8 mouse cellular contexts compared by ENCODE assay signal in genomic region chrX:48453736-48454494, GRCm38 (mm10). TPM values are rescaled to one million over a fixed set of nuclear protein-coding genes. Genes with fewer than 3 reads are reported as not detected.
A peak's percentile ranks its signal among the peaks of the same experiment; 100 is the strongest.
DNase-seq lines count a peak whose midpoint lies in the region; ATAC-seq and TF ChIP-seq lines count a peak whose summit lies in the region.

No protein-coding gene starts in this region.

- ATAC-seq in intestine, embryonic 16.5 days: peak; percentile 92
- peak; percentile 87 for ATAC-seq in liver, embryonic 15.5 days (ENCODE audit: insufficient read depth)
- ATAC-seq in neural tube, embryonic 12.5 days (ENCODE audit: low FRiP score, low read depth): peak; percentile 59

- peak; percentile 25; the same call in 1 of the 2 replicates for TF ChIP-seq POLR2A in thymus, adult 2 months (IDR thresholded peaks at IDR 0.05; ENCODE audit: control insufficient read depth, extremely low read depth, insufficient read depth, low read length, poor library complexity)

- H3K4me1 ChIP-seq in intestine, embryonic 16.5 days (ENCODE audit: control insufficient read depth, insufficient read depth, low read length): peaks cover 11% of the 10 kb centered on the region; the same call in 1 of the 2 replicates
- H3K4me1 ChIP-seq in liver, embryonic 15.5 days (replicated peaks): peaks cover 26% of the 10 kb centered on the region
- peaks cover 4% of the 10 kb centered on the region; the same call in 1 of the 2 replicates for H3K4me1 ChIP-seq in neural tube, embryonic 12.5 days
- peaks cover 41% of the 10 kb centered on the region for H3K4me1 ChIP-seq in thymus, adult 2 months (replicated peaks; ENCODE audit: control insufficient read depth, insufficient read depth, low read length)

- no peaks in the 10 kb centered on the region for H3K27me3 ChIP-seq in intestine, embryonic 16.5 days (replicated peaks; ENCODE audit: control insufficient read depth, insufficient read depth, low read length)
- peaks cover 16% of the 10 kb centered on the region for H3K27me3 ChIP-seq in liver, embryonic 15.5 days
- peaks cover 32% of the 10 kb centered on the region for H3K27me3 ChIP-seq in neural tube, embryonic 12.5 days (replicated peaks)
- H3K27me3 ChIP-seq in thymus, adult 2 months (ENCODE audit: control insufficient read depth, insufficient read depth, low read length): no peaks in the 10 kb centered on the region

- TF ChIP-seq CTCF in thymus, adult 2 months (IDR thresholded peaks at IDR 0.05; ENCODE audit: borderline replicate concordance, control insufficient read depth, extremely low read depth, insufficient read depth, low read length, poor library complexity): no peak

- intact Hi-C loops in left cerebral cortex, postnatal 25 days (cut with DNase I): no loop called here
- intact Hi-C loops in left cerebral cortex, postnatal 4 days (cut with DNase I): no loop called here

- peak overlapping the region; percentile 55 for H3K4me2 ChIP-seq in intestine, embryonic 16.5 days (ENCODE audit: low read depth, low read length)
- peak overlapping the region; percentile 79 for H3K4me2 ChIP-seq in liver, embryonic 15.5 days
- peak overlapping the region; percentile 54 for H3K4me2 ChIP-seq in neural tube, embryonic 12.5 days (replicated peaks)

- peak; percentile 11 to 23 for DNase-seq in left cerebral cortex, postnatal 25 days (ENCODE audit: low spot score in 2 of 2)
- DNase-seq in left cerebral cortex, postnatal 4 days: no peak
- peak; percentile 59 for DNase-seq in embryo, embryonic 11 days
- peak; percentile 99 for DNase-seq in heart, adult 11 months
- peak; percentile 77 for DNase-seq in thymus, adult 2 months

- WGBS in intestine, embryonic 16.5 days: 19% methylated on average over 63 of the region's 91 CpGs
- 14% methylated on average over 66 of the region's 91 CpGs for WGBS in liver, embryonic 15.5 days (ENCODE audit: insufficient replicate concordance)
- WGBS in neural tube, embryonic 12.5 days: 21% methylated on average over 85 of the region's 91 CpGs
- WGBS in thymus, adult 2 months: 0% methylated on average over 62 of the region's 91 CpGs

- H3K36me3 ChIP-seq in intestine, embryonic 16.5 days (ENCODE audit: control insufficient read depth, insufficient read depth, low read length): no peaks in the 10 kb centered on the region
- H3K36me3 ChIP-seq in liver, embryonic 15.5 days (replicated peaks): no peaks in the 10 kb centered on the region
- no peaks in the 10 kb centered on the region for H3K36me3 ChIP-seq in neural tube, embryonic 12.5 days
- H3K36me3 ChIP-seq in thymus, adult 2 months (ENCODE audit: control insufficient read depth, insufficient read depth, low read length): no peaks in the 10 kb centered on the region

- H3K9ac ChIP-seq in intestine, embryonic 16.5 days (ENCODE audit: low read depth, low read length): peak overlapping the region; percentile 82
- H3K9ac ChIP-seq in liver, embryonic 15.5 days: peak overlapping the region; percentile 63
- no peak overlapping the region for H3K9ac ChIP-seq in neural tube, embryonic 12.5 days

- peak overlapping the region; percentile 63 for H3K4me3 ChIP-seq in intestine, embryonic 16.5 days (ENCODE audit: low read length)
- H3K4me3 ChIP-seq in liver, embryonic 15.5 days (replicated peaks): peak overlapping the region; percentile 67
- H3K4me3 ChIP-seq in neural tube, embryonic 12.5 days: peak overlapping the region; percentile 36
- H3K4me3 ChIP-seq in thymus, adult 2 months (ENCODE audit: control insufficient read depth, insufficient read depth, low read length): peak overlapping the region; percentile 100

- no peaks in the 10 kb centered on the region for H3K9me3 ChIP-seq in intestine, embryonic 16.5 days (ENCODE audit: control insufficient read depth, low read length)
- H3K9me3 ChIP-seq in liver, embryonic 15.5 days (replicated peaks): no peaks in the 10 kb centered on the region
- H3K9me3 ChIP-seq in neural tube, embryonic 12.5 days: no peaks in the 10 kb centered on the region

- H3K27ac ChIP-seq in intestine, embryonic 16.5 days (ENCODE audit: low read length): peak overlapping the region; percentile 81
- peak overlapping the region; percentile 66 for H3K27ac ChIP-seq in liver, embryonic 15.5 days (replicated peaks)
- H3K27ac ChIP-seq in neural tube, embryonic 12.5 days: no peak overlapping the region
- peak overlapping the region; percentile 55; the same call in 1 of the 2 replicates for H3K27ac ChIP-seq in thymus, adult 2 months (ENCODE audit: control insufficient read depth, insufficient read depth, low read length)

RNA-seq across cellular contexts. Expression of gene Elf4, which starts 9.0 kb away (rescaled TPM):
- under 1 TPM; 0.69 to 0.71 TPM for total RNA-seq in left cerebral cortex, postnatal 25 days (2021)
- total RNA-seq in left cerebral cortex, postnatal 4 days (2021): 1 to 10 TPM; 1.1 to 1.5 TPM
- polyA plus RNA-seq in intestine, embryonic 16.5 days (2015; fragmentation: Nextera tagmentation; extraction: Ambion mirVana): 11.8 and 15.5 TPM in 2 replicates
- polyA plus RNA-seq in liver, embryonic 15.5 days (2015; fragmentation: Nextera tagmentation; extraction: Ambion mirVana): 2.3 and 2.4 TPM in 2 replicates
- 1.3 TPM in 2 replicates for polyA plus RNA-seq in neural tube, embryonic 12.5 days (2016; fragmentation: Nextera tagmentation; extraction: Ambion mirVana)
- polyA plus RNA-seq in thymus, adult 2 months (2012; rRNA removed): 90.5 and 92.3 TPM in 2 replicates

RNA-seq across cellular contexts. Expression of gene Aifm1, which starts 59.4 kb away (rescaled TPM):
- 10 to 100 TPM; 26.1 to 27.2 TPM for total RNA-seq in left cerebral cortex, postnatal 25 days (2021)
- 10 to 100 TPM; 22.3 to 25.2 TPM for total RNA-seq in left cerebral cortex, postnatal 4 days (2021)
- 114 and 115 TPM in 2 replicates for polyA plus RNA-seq in intestine, embryonic 16.5 days (2015; fragmentation: Nextera tagmentation; extraction: Ambion mirVana)
- 55.5 and 59.5 TPM in 2 replicates for polyA plus RNA-seq in liver, embryonic 15.5 days (2015; fragmentation: Nextera tagmentation; extraction: Ambion mirVana)
- polyA plus RNA-seq in neural tube, embryonic 12.5 days (2016; fragmentation: Nextera tagmentation; extraction: Ambion mirVana): 56.0 and 58.8 TPM in 2 replicates
- 11.8 and 12.1 TPM in 2 replicates for polyA plus RNA-seq in thymus, adult 2 months (2012; rRNA removed)

Comparison
In these comparisons a context has a peak if more than half of its experiments do, and no peak if none do; other contexts are left out.
1. H3K4me3 ChIP-seq: peak in every context shown above with its lines; median percentile 100 in thymus, adult 2 months; 67 in liver, embryonic 15.5 days; 63 in intestine, embryonic 16.5 days; 36 in neural tube, embryonic 12.5 days.